Mouse (Mus musculus): ENCODE results near the gene Chst8. TPM values are rescaled to one million over a fixed set of nuclear protein-coding genes. Genes with fewer than 3 reads are reported as not detected.

Gene Chst8
- 4.4 TPM in 2 replicates for polyA plus RNA-seq (2015; fragmentation: Nextera tagmentation; extraction: Ambion mirVana)

GRCm38 (mm10) chr7:34812531-34813111, at the start of gene Chst8:
Chst8 (minus strand) TSS chr7:34812711.
- no peak within 1 kb of the TSS for H3K27ac ChIP-seq
- H3K9ac ChIP-seq, result peak within 1 kb of the TSS; percentile 29
- peaks cover 18% of the 10 kb centered on the region for H3K4me1 ChIP-seq
- H3K27me3 ChIP-seq, result peaks cover 74% of the 10 kb centered on the region
- H3K4me2 ChIP-seq, result peak within 1 kb of the TSS; percentile 94
- H3K4me3 ChIP-seq, result peak within 1 kb of the TSS; percentile 49
- under 1% methylated on average over 65 of the region's 65 CpGs for WGBS
- no peaks in the 10 kb centered on the region for H3K36me3 ChIP-seq
- H3K9me3 ChIP-seq, result no peaks in the 10 kb centered on the region
- ATAC-seq (ENCODE audit: borderline replicate concordance, extremely low read depth, low FRiP score, low TSS enrichment), result peak; percentile 79

- WGBS, result 55% methylated on average over 2 of the region's 2 CpGs
- Histone ChIP-seq H3K27me3 (no peaks in the 10 kb centered on the region), H3K4me3 (no peak overlapping the region), H3K4me1 (no peaks in the 10 kb centered on the region), H3K4me2 (no peak overlapping the region), H3K9me3 (no peaks in the 10 kb centered on the region), H3K36me3 (no peaks in the 10 kb centered on the region), H3K9ac (no peak overlapping the region), H3K27ac (no peak overlapping the region)
- ATAC-seq (ENCODE audit: borderline replicate concordance, extremely low read depth, low FRiP score, low TSS enrichment), result no peak
Observed at GRCm38 (mm10) chr7:34858291-34858690, 45.8 kb upstream of the Chst8 start.

- H3K27me3 ChIP-seq, result no peaks in the 10 kb centered on the region
Observed at GRCm38 (mm10) chr7:34854781-34855352, 42.4 kb upstream of the Chst8 start.

GRCm38 (mm10) chr7:34853393-34853792, 40.9 kb upstream of the Chst8 start:
- H3K27me3 ChIP-seq, result no peaks in the 10 kb centered on the region
- ATAC-seq (ENCODE audit: borderline replicate concordance, extremely low read depth, low FRiP score, low TSS enrichment), result no peak
- H3K4me3 ChIP-seq, result no peak overlapping the region
- WGBS, result 78% methylated on average over 3 of the region's 3 CpGs
- H3K9ac ChIP-seq, result no peak overlapping the region
- H3K9me3 ChIP-seq, result no peaks in the 10 kb centered on the region
- H3K27ac ChIP-seq, result no peak overlapping the region
- no peaks in the 10 kb centered on the region for H3K36me3 ChIP-seq
- H3K4me2 ChIP-seq, result no peak overlapping the region
- no peaks in the 10 kb centered on the region for H3K4me1 ChIP-seq

More at GRCm38 (mm10) chr7:34854781-34855352, 42.4 kb upstream of the Chst8 start:
- Histone ChIP-seq H3K4me1 (no peaks in the 10 kb centered on the region), H3K9ac (no peak overlapping the region), H3K4me3 (no peak overlapping the region), H3K4me2 (no peak overlapping the region), H3K27ac (no peak overlapping the region), H3K9me3 (no peaks in the 10 kb centered on the region), H3K36me3 (no peaks in the 10 kb centered on the region)
- ATAC-seq (ENCODE audit: borderline replicate concordance, extremely low read depth, low FRiP score, low TSS enrichment), result no peak
- WGBS, result 75% methylated on average over 6 of the region's 6 CpGs

DNA sequence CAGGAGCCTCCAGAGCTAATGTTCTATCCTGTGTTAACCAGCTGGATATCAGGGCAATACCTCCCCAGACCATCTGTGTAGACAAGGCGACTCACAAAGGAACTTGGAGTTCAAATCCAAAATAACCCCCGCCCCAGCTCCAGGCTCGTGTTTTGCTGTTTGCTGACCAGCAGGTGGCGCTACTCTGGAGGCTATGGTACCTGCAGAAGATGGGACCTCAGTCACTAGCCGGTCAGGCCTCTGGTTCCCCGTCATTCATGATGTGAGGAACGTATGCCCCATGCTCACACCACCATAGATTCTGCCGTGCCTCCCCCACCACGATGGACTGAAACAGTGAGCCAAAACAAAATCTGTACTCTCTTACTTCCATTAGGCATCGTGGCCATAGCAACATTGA, 37.1 kb upstream of the Chst8 start:
- WGBS, result 31% methylated on average over 10 of the region's 10 CpGs
- Histone ChIP-seq H3K4me3 (no peak overlapping the region), H3K4me2 (no peak overlapping the region), H3K27ac (no peak overlapping the region), H3K9ac (no peak overlapping the region), H3K36me3 (no peaks in the 10 kb centered on the region), H3K4me1 (no peaks in the 10 kb centered on the region), H3K9me3 (no peaks in the 10 kb centered on the region), H3K27me3 (no peaks in the 10 kb centered on the region)
- ATAC-seq (ENCODE audit: borderline replicate concordance, extremely low read depth, low FRiP score, low TSS enrichment), result no peak

DNA sequence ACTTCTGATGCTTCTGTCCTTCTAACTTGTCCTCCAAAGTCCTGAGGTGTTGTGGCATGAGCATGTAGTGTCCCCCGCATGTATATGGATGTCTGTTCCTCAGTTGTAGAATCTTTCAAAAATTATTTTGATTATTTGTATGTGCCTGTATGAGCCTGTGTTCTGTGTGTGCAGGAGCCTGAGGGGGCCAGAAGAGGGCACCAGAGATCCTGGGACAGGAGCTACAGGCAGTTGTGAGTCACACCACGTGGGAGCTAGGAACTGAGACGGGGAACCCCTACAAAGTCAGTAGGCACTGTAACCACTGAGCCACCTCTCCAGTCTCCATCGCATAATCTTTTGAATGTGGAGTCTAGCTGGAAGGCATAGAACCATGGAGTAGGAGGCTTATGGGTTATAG, 36.3 kb upstream of the Chst8 start:
- Histone ChIP-seq H3K4me1 (no peaks in the 10 kb centered on the region), H3K36me3 (no peaks in the 10 kb centered on the region), H3K4me2 (no peak overlapping the region), H3K27me3 (no peaks in the 10 kb centered on the region), H3K27ac (no peak overlapping the region), H3K9me3 (no peaks in the 10 kb centered on the region), H3K9ac (no peak overlapping the region), H3K4me3 (no peak overlapping the region)
- no peak for ATAC-seq (ENCODE audit: borderline replicate concordance, extremely low read depth, low FRiP score, low TSS enrichment)
- WGBS, result 92% methylated on average over 4 of the region's 4 CpGs

GRCm38 (mm10) chr7:34847900-34848299, 35.4 kb upstream of the Chst8 start:
- Histone ChIP-seq H3K4me3 (no peak overlapping the region), H3K9me3 (no peaks in the 10 kb centered on the region), H3K27ac (no peak overlapping the region), H3K27me3 (no peaks in the 10 kb centered on the region), H3K36me3 (no peaks in the 10 kb centered on the region), H3K4me1 (no peaks in the 10 kb centered on the region), H3K4me2 (no peak overlapping the region), H3K9ac (no peak overlapping the region)
- WGBS, result 75% methylated on average over 6 of the region's 6 CpGs
- no peak for ATAC-seq (ENCODE audit: borderline replicate concordance, extremely low read depth, low FRiP score, low TSS enrichment)

DNA sequence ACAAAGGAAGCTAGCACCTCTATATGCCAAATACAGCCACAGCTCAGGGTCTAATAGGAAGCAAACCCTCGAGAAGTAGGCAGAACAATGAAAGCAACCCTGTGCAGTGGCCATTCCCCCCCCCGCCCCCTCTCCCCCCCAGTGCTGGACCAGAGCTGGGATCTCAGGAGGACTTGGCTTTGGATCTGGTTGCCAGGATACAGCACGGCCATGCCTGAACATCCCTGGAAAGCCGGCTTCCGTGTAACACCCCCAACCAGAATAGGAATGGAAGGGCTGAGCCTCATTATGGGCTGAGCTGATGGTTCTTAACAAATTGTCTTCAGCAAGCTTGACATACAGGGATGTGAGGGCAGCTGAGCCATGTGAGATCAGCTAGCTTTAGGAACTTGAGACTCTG, 34.9 kb upstream of the Chst8 start:
- Histone ChIP-seq H3K9ac (no peak overlapping the region), H3K27ac (no peak overlapping the region), H3K36me3 (no peaks in the 10 kb centered on the region), H3K4me1 (no peaks in the 10 kb centered on the region), H3K4me2 (no peak overlapping the region), H3K27me3 (no peaks in the 10 kb centered on the region), H3K9me3 (no peaks in the 10 kb centered on the region), H3K4me3 (no peak overlapping the region)
- WGBS, result 57% methylated on average over 5 of the region's 5 CpGs
- no peak for ATAC-seq (ENCODE audit: borderline replicate concordance, extremely low read depth, low FRiP score, low TSS enrichment)

DNA sequence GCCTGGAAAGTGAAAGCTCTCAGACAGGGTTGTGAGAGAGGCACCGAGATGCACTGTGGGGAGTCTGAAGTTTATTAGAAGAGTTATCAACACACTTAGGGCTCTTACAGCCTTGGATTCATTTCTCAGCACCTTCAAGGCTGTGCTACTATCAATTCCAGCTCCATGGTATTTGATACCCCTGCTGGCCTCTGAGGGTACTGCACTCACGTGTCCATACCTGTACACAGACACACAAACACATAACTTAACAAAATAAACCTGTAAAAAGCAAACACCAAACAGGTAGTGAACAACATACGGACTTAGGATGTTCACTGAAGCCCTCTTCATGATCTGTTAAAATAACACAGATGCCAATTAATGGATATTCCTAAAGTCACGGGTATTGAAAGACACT, 26.2 kb upstream of the Chst8 start:
- ATAC-seq (ENCODE audit: borderline replicate concordance, extremely low read depth, low FRiP score, low TSS enrichment), result no peak
- 85% methylated on average over 4 of the region's 4 CpGs for WGBS
- Histone ChIP-seq H3K9ac (no peak overlapping the region), H3K4me2 (no peak overlapping the region), H3K4me1 (no peaks in the 10 kb centered on the region), H3K27ac (no peak overlapping the region), H3K9me3 (no peaks in the 10 kb centered on the region), H3K4me3 (no peak overlapping the region), H3K27me3 (no peaks in the 10 kb centered on the region), H3K36me3 (no peaks in the 10 kb centered on the region)

GRCm38 (mm10) chr7:34838231-34838630, 25.7 kb upstream of the Chst8 start:
- 82% methylated on average over 4 of the region's 4 CpGs for WGBS
- no peak overlapping the region for H3K9ac ChIP-seq
- H3K27ac ChIP-seq, result no peak overlapping the region

GRCm38 (mm10) chr7:34826255-34826909, 13.9 kb upstream of the Chst8 start:
- no peak for ATAC-seq (ENCODE audit: borderline replicate concordance, extremely low read depth, low FRiP score, low TSS enrichment)
- Histone ChIP-seq H3K27ac (no peak overlapping the region), H3K9me3 (no peaks in the 10 kb centered on the region), H3K9ac (no peak overlapping the region), H3K36me3 (no peaks in the 10 kb centered on the region), H3K4me3 (no peak overlapping the region), H3K4me2 (no peak overlapping the region), H3K4me1 (no peaks in the 10 kb centered on the region), H3K27me3 (no peaks in the 10 kb centered on the region)
- 50% methylated on average over 3 of the region's 3 CpGs for WGBS

More at GRCm38 (mm10) chr7:34838231-34838630, 25.7 kb upstream of the Chst8 start:
- Histone ChIP-seq H3K4me3 (no peak overlapping the region), H3K9me3 (no peaks in the 10 kb centered on the region), H3K36me3 (no peaks in the 10 kb centered on the region), H3K4me1 (no peaks in the 10 kb centered on the region), H3K27me3 (no peaks in the 10 kb centered on the region), H3K4me2 (no peak overlapping the region)
- no peak for ATAC-seq (ENCODE audit: borderline replicate concordance, extremely low read depth, low FRiP score, low TSS enrichment)

DNA sequence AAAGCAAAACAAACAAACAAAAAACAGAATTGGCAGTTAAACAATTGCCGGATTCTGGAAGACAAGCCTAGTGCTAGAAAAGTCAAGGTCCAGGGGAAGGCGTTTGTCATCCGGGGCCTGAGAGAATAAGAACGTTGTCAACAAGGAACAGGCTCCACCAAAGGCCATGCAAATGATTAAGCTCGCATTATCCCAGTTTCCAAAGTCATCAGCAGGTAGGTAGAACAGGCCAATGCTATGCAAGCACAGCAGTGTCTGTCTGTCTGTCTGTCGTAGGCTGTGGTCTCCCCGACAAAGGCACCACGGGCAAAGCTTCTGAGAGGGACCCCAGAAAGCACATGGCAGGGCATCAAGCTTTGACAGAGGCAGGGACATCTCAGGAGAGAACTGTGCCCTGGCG, 9.1 kb upstream of the Chst8 start:
- H3K9ac ChIP-seq, result no peak overlapping the region
- H3K36me3 ChIP-seq, result no peaks in the 10 kb centered on the region
- WGBS, result 79% methylated on average over 9 of the region's 9 CpGs
- no peak for ATAC-seq (ENCODE audit: borderline replicate concordance, extremely low read depth, low FRiP score, low TSS enrichment)
- H3K4me1 ChIP-seq, result no peaks in the 10 kb centered on the region
- no peak overlapping the region for H3K27ac ChIP-seq
- no peak overlapping the region for H3K4me2 ChIP-seq
- no peaks in the 10 kb centered on the region for H3K27me3 ChIP-seq
- no peaks in the 10 kb centered on the region for H3K9me3 ChIP-seq
- H3K4me3 ChIP-seq, result no peak overlapping the region
